Mouse (Mus musculus) forebrain, embryonic 10.5 days (tissue): ENCODE results near the gene Gpr87. TPM values are rescaled to one million over a fixed set of nuclear protein-coding genes. Genes with fewer than 3 reads are reported as not detected.
"Not testable (repeated sequence)": the region's sequence is repeated elsewhere in the genome, so short reads cannot be mapped to it uniquely, and the experiment has no call there.

Source experiments
- DNase-seq: peaks from one replicate; pipeline ENCODE4 v3.0.0-alpha.2; 2017; ENCODE audit warnings: low spot score; ENCODE audit errors: extremely low spot score
- H3K27ac ChIP-seq: fragments of 300-500 bp; sonication (generic); 2 replicates; pipeline ENCODE4 v1.5.1; 2016; ENCODE audit warnings: mild to moderate bottlenecking
- H3K27me3 ChIP-seq: fragments of 300-500 bp; sonication (generic); 2 replicates; pipeline ENCODE4 v1.6.1; 2016; ENCODE audit warnings: mild to moderate bottlenecking; ENCODE audit not compliant: poor library complexity, severe bottlenecking
- H3K36me3 ChIP-seq: fragments of 300-500 bp; sonication (generic); replicated peaks from 2 replicates; pipeline ENCODE4 v1.6.1; 2016; ENCODE audit warnings: mild to moderate bottlenecking, moderate library complexity
- H3K4me1 ChIP-seq: fragments of 300-500 bp; sonication (generic); 2 replicates; pipeline ENCODE4 v1.6.1; 2016
- H3K4me3 ChIP-seq: fragments of 300-500 bp; sonication (generic); 2 replicates; pipeline ENCODE4 v1.5.1; 2016; ENCODE audit warnings: mild to moderate bottlenecking, moderate library complexity
- H3K9me3 ChIP-seq: fragments of 300-500 bp; sonication (generic); 2 replicates; pipeline ENCODE4 v1.6.1; 2016; ENCODE audit warnings: mild to moderate bottlenecking, moderate library complexity
- WGBS: fragments of 180-500 bp; shearing (Covaris S2); methylation state at CpG from one replicate; pipeline ENCODE4 v1.1.7; 2016; 5-methylcytosine and 5-hydroxymethylcytosine counted together
- polyA plus RNA-seq: library from polyadenylated mRNA; unstranded; fragments of >200 nt; fragmentation: Nextera tagmentation; extraction: Ambion mirVana; gene quantifications from 2 replicates; pipeline ENCODE4 v1.2.1, GENCODE M21; 2016

Gpr87 gene
- polyA plus RNA-seq, 1 experiment from 2014 or later: 0.17 TPM

DNA sequence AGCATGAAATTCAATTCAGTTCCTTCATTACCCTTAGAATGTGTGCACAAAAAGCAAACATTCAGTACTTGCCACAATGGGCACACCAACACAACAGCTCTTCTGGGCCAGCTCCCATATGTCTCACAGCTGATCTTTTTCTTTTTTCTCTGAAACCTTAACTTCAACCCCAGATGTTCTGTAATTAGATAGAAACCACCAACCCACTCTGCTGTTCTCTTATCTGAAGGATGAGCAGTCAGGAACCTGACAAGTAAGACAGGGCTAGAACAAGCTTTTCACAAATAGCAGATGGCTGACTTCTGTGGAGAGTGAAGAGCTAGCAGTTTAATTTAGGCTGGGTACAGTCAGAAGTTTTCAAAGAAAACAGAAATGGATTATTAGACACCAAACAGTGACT is 45.3 kb downstream of the Gpr87 start:
- no peaks in the 10 kb centered on the region for H3K27me3 ChIP-seq
- no peak for DNase-seq
- no peaks in the 10 kb centered on the region for H3K4me1 ChIP-seq
- no peak overlapping the region for H3K4me3 ChIP-seq
- H3K27ac ChIP-seq: no peak overlapping the region
- H3K9me3 ChIP-seq: no peaks in the 10 kb centered on the region
- H3K36me3 ChIP-seq: no peaks in the 10 kb centered on the region

DNA sequence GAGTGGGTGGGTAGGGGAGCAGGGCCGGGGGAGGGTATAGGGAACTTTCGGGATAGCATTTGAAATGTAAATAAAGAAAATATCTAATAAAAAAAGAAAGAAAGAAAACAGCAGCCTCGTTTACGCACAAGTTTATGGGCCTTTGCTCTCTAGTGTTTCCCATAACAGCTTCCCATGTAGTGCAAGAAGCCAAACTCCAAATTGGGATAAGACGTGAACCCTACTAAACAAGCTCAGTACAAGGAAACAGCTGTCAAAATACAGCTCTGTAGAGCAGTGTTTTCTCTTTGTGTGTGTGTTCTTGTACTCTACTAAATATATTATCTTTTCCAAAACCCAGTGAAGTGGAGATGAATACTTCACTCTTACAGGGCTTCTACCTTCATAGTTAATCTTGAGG is 49.7 kb downstream of the Gpr87 start:
- 79% methylated on average over 5 of the region's 5 CpGs for WGBS

DNA sequence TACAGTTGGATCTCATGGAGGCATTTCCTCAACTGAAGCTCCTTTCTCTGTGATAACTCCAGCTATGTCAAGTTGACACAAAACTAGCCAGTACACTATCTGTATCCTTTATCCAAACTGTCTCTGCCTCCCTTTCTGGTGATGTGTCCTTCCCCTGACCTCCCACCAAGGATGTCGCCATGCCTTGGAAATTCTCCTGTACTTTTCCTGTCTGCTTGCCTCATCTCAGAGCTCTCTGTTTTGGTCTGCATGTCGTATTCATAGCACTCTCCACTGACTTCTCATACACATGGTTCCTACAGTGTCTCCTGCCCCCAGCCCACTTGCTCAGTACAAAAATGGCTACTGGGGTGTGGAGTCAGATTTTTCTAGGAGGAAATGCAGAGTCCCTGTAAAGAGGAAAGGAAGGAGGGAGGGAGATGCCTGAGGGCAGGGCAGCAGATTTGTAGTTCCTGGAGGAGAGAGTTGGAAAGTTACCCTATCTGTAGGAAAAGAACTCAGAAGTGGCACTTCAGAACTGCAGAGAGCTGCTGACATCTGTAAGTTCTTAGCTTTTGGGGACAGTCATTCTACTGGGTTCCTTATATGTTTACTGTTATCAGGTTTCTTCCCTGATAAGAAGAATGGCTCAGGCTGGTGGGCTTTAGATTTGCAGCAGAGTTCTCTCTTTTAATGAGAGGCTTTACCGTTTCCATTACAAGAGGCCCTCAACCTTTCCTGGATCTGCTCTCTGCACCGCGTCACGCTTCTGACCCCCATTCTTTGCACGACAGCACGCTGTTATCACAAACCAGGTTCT is 53.2 kb downstream of the Gpr87 start:
- no peak overlapping the region for H3K27ac ChIP-seq
- H3K4me1 ChIP-seq: peaks cover 10% of the 10 kb centered on the region; the same call in 1 of the 2 replicates
- WGBS: 83% methylated on average over 8 of the region's 8 CpGs
- H3K9me3 ChIP-seq: no peaks in the 10 kb centered on the region
- DNase-seq: no peak
- no peak overlapping the region for H3K4me3 ChIP-seq
- H3K27me3 ChIP-seq: no peaks in the 10 kb centered on the region
- no peaks in the 10 kb centered on the region for H3K36me3 ChIP-seq

More for the DNA sequence above, 49.7 kb downstream of the Gpr87 start:
- Histone ChIP-seq H3K27ac (no peak overlapping the region), H3K27me3 (no peaks in the 10 kb centered on the region), H3K9me3 (no peaks in the 10 kb centered on the region), H3K4me3 (no peak overlapping the region), H3K4me1 (peaks cover 3% of the 10 kb centered on the region; the same call in 1 of the 2 replicates), H3K36me3 (no peaks in the 10 kb centered on the region)
- DNase-seq: no peak

DNA sequence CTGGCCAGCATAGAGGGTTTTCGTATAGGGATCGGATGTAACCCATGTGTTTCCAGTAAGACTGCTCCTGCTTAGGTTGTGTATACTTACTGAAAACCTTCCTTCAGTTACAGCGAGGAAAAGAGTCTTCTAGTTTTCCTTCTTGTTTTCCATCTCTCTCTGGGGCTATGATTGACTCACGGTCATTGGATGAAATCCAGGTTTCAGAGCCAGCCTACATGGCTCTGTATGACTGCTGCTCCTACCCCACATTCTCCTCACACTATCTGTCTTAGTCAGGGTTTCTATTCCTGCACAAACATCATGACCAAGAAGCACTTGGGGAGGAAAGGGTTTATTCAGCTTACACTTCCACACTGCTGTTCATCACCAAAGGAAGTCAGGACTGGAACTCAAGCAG is 54.0 kb downstream of the Gpr87 start:
- WGBS: 95% methylated on average over 4 of the region's 4 CpGs
- not testable (repeated sequence) for H3K9me3 ChIP-seq, H3K4me1 ChIP-seq, DNase-seq, H3K4me3 ChIP-seq, H3K27me3 ChIP-seq, H3K27ac ChIP-seq, H3K36me3 ChIP-seq

DNA sequence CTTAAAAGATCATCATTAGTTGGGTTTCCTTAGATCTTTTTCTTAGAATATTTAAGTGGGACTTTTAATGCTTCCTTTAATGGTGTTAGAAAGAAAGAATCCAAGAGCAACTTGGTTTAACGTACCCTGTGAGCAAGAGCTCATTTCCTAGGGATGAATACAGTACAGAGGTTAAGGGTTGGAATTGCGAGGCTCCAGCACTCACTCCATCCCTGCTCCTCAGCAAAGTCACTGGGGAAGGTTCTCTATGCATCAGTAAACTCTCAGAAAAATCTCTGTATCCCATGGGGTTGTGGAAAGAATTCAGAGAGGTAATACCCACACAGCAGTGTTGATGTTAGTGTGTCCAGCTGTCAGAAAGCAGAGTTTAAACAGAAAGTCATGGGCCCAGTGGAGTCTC is 54.8 kb downstream of the Gpr87 start:
- WGBS: 94% methylated on average over 2 of the region's 2 CpGs
- Histone ChIP-seq H3K27me3 (no peaks in the 10 kb centered on the region), H3K36me3 (no peaks in the 10 kb centered on the region), H3K9me3 (no peaks in the 10 kb centered on the region), H3K4me1 (peaks cover 10% of the 10 kb centered on the region; the same call in 1 of the 2 replicates), H3K4me3 (no peak overlapping the region), H3K27ac (no peak overlapping the region)
- DNase-seq: no peak

DNA sequence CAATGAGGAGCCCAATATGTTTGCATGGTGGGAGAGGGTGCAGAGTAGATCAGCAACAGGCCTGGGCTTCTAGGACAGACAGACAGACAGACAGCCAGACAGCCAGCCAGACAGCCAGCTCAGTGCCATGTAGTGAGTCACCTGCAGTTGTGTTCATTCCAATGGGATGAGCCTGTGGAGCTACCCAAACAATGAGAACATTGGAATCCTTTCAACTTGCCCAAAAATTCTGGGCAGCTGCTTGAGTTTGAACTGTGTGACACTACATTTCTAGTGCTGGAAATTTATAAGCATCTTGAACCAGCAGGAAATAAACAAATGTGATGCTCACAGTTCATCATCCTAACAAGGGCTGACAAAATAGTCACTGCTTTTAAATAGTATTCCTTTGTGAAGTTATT is 55.3 kb downstream of the Gpr87 start:
- no peaks in the 10 kb centered on the region for H3K27me3 ChIP-seq
- no peak overlapping the region for H3K4me3 ChIP-seq
- no peak for DNase-seq
- H3K9me3 ChIP-seq: no peaks in the 10 kb centered on the region
- peaks cover 10% of the 10 kb centered on the region; the same call in 1 of the 2 replicates for H3K4me1 ChIP-seq
- no peak overlapping the region for H3K27ac ChIP-seq
- H3K36me3 ChIP-seq: no peaks in the 10 kb centered on the region

DNA sequence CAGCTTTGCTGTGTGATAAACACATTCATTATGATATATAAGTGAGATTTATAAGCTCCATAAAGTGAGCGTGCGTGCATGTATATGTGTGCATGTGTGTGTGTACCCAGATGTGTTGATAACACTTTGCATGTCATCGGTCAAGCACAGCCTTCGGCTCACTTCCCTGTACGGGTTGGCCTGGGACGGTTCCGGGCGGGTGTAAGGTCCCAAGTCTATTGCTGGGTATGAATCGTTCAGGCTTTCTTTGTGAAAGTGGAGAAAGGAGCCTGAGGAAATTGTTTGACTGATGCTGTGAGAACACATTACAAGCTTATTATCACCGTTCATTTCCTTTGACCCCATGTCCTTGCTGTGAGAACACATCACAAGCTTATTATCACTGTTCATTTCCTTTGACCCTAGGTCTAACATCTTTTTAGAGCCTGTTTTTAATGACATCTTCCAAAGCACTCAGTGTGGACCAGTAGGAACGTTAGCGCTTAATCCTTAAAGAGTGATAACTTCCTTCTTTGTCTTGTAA is 55.9 kb downstream of the Gpr87 start:
- peaks cover 10% of the 10 kb centered on the region; the same call in 1 of the 2 replicates for H3K4me1 ChIP-seq
- H3K27ac ChIP-seq: no peak overlapping the region
- 76% methylated on average over 12 of the region's 12 CpGs for WGBS
- no peaks in the 10 kb centered on the region for H3K9me3 ChIP-seq
- no peaks in the 10 kb centered on the region for H3K27me3 ChIP-seq
- DNase-seq: no peak
- no peak overlapping the region for H3K4me3 ChIP-seq
- H3K36me3 ChIP-seq: no peaks in the 10 kb centered on the region

DNA sequence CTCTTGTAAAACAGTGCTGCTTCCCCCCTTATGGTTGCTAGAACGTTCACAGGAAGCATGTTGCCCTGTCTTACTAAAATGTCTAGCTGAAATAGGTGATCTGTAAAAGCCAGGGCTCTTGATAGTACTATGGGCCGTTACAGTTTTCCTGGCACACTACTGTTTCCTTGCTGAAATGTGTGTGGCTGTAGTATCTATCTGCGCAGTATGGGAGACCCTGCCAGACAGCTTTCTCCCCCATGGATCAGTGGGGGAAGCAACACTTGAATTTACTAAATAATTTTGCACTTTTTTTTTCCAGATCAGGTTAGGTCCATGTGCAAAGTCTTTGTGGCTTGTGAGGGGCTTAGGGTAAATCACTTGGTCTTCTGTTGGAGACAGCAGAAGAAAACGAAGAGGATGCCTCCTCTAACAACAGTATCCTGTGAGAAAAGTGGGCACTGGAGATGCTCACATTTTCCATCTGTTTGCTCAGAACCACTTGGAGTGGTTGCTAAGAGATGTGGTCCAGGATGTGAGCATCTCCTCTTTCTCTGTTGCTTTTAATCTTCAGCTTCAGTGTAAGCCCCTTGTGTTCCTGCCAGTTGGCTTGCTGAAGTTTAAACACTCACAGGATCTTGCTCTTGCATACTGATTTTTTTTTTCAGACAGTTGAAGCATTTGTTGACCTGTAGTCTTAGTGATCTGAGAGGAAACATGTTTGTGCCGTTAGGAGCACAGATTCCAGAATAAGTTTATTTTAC is 58.8 kb downstream of the Gpr87 start:
- no peaks in the 10 kb centered on the region for H3K27me3 ChIP-seq
- DNase-seq: no peak
- H3K4me3 ChIP-seq: no peak overlapping the region
- 85% methylated on average over 5 of the region's 5 CpGs for WGBS
- no peaks in the 10 kb centered on the region for H3K9me3 ChIP-seq
- H3K36me3 ChIP-seq: no peaks in the 10 kb centered on the region
- no peak overlapping the region for H3K27ac ChIP-seq
- H3K4me1 ChIP-seq: 0 out of 2 replicates have a peak, but pooled peaks cover 7% of the 10 kb centered on the region

DNA sequence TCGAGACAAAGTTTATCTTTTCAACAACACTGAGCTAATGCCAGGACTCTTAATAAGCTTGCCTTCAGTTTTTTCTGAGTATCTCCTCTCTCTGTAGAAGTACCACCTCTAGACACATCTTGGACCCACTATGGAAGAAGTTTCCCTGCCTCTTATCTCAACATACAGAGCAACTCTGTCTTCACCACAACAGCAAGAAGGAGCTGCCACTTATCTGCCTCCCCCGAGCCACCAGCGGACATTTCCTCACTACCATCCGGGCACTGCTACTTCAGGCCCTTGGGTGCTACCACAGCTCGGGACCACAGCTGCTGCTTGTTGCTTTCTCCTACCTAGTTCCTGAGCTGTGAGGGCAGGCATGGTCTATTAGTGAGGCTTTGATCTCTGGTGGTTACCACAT is 61.7 kb downstream of the Gpr87 start:
- DNase-seq: no peak
- H3K4me1 ChIP-seq: no peaks in the 10 kb centered on the region
- WGBS: 92% methylated on average over 5 of the region's 5 CpGs
- no peaks in the 10 kb centered on the region for H3K36me3 ChIP-seq
- no peak overlapping the region for H3K4me3 ChIP-seq
- no peaks in the 10 kb centered on the region for H3K9me3 ChIP-seq
- H3K27me3 ChIP-seq: no peaks in the 10 kb centered on the region
- no peak overlapping the region for H3K27ac ChIP-seq

DNA sequence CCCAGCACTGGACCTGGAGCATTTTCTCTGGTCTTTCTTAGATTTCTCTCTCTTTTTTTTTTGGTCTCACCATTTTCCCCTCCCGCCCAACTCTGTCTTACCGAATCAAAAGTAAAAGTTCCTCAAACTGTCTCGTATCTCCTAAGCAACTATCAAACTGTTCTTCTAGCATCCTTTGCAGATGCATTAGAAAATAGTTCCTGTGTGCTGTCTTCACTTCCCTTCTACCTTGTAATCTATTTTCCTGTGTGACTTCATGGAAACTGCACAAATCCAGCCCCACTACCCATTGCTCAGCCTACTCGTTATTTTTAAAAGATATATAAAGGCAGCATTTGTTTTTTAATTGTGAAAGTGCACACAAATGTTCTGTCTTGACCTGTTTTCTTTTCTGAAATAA is 62.9 kb downstream of the Gpr87 start:
- Histone ChIP-seq H3K27me3 (no peaks in the 10 kb centered on the region), H3K27ac (no peak overlapping the region), H3K4me3 (no peak overlapping the region), H3K4me1 (no peaks in the 10 kb centered on the region), H3K9me3 (no peaks in the 10 kb centered on the region), H3K36me3 (no peaks in the 10 kb centered on the region)
- no peak for DNase-seq
- 88% methylated on average over 4 of the region's 4 CpGs for WGBS

DNA sequence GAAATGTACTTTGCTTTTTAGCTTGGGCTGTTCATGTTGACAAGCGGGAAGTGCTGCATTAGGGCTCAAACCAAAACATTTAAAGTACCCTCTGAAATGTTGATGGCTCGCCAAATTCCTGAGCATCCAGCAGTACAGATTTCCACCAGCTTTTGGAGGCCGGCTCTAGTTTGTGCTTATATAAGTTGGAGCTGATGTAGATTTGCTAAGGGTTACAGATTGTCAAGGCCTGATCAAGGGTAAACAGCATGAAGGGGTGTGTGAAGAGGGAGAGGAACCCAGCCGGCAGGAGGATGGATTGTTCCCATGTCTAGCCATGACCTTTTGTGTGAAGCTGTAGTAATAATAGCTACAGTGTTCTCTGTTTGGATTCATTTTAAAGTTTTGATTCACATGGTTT is 63.8 kb downstream of the Gpr87 start:
- H3K4me3 ChIP-seq: no peak overlapping the region
- 92% methylated on average over 4 of the region's 4 CpGs for WGBS
- H3K4me1 ChIP-seq: no peaks in the 10 kb centered on the region
- H3K36me3 ChIP-seq: no peaks in the 10 kb centered on the region
- no peaks in the 10 kb centered on the region for H3K9me3 ChIP-seq
- H3K27ac ChIP-seq: no peak overlapping the region
- DNase-seq: no peak
- H3K27me3 ChIP-seq: no peaks in the 10 kb centered on the region

DNA sequence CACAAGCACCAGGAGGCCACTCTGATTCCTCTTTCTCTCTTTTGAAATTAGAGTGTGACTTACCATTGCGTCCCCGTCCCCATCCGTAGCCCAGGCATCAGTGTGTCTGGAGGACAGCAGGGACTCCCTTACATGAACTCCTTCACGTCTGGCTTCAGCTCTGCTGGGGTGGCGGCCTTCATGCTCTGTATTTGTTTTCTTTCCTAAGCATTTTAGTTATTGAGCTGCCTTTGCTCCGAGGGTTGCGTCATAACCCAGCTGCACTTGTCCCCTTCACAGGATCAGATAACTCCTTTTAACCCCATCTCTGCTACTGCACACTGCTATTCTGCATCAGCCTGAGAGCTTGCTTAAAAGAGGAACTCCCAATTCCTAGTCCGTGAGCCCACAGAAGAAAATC is 64.5 kb downstream of the Gpr87 start:
- Histone ChIP-seq H3K27me3 (no peaks in the 10 kb centered on the region), H3K36me3 (no peaks in the 10 kb centered on the region), H3K27ac (no peak overlapping the region), H3K4me3 (no peak overlapping the region), H3K9me3 (no peaks in the 10 kb centered on the region), H3K4me1 (no peaks in the 10 kb centered on the region)
- DNase-seq: no peak
- WGBS: 79% methylated on average over 8 of the region's 8 CpGs

DNA sequence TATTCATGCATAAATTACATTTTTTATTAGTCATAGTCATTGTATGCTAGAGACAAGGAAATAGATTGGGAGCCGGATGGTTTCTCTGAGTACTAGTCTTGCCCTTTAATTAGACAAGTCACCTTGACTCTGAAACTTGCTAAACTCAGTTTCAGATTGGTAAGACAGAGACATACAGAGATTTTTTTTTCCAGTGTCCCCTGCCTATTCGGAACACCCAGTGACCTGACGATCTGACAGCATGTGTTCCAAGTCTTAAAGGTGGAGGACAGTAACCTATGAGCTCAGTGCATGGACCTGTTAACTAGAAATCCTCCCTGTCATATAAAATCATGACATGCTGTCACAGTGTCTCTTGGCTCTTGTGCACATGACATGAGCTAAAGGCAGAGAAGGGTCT is 65.4 kb downstream of the Gpr87 start:
- H3K36me3 ChIP-seq: no peaks in the 10 kb centered on the region
- H3K27me3 ChIP-seq: no peaks in the 10 kb centered on the region
- no peak overlapping the region for H3K4me3 ChIP-seq
- no peaks in the 10 kb centered on the region for H3K9me3 ChIP-seq
- WGBS: 91% methylated on average over 3 of the region's 3 CpGs
- no peak for DNase-seq
- no peak overlapping the region for H3K27ac ChIP-seq
- no peaks in the 10 kb centered on the region for H3K4me1 ChIP-seq
